Mouse (Mus musculus): ENCODE measurements around the gene Kansl1. TPM values are rescaled to one million over a fixed set of nuclear protein-coding genes. Genes with fewer than 3 reads are reported as not detected.
A peak's percentile ranks its signal among the peaks of the same experiment; 100 is the strongest.

The Kansl1 gene
- total and polyA plus RNA-seq, 3 experiments: 17.3 to 48.4 (median 24.7) TPM

DNA sequence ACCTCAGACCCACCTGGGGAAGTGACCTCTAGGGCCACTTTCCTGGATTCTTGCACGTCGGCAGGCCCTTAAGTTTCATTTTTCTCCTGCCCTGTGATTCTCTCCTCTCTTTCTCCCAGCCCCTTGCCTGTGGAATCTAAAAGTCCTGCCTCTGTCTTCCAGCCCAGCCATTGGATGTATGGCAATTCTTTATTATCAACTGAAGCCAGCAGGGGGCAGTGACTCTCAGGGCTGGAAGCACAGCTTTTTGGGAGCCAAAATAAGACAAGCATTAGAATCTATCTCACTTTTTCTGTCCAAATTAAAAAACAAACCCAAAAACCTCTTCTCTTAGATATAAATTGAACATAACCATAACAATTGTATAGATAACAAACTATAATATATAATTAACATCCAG lies 41.9 kb upstream of the Kansl1 start:
- Histone ChIP-seq H3K36me3 (replicated peaks in 1 of 2; ENCODE audit: control insufficient read depth in 1 of 2, insufficient read depth in 1 of 2, low read length in 1 of 2) (peaks cover 53 to 92% of the 10 kb centered on the region in 2 experiments), H3K4me3 (replicated peaks in 1 of 3; ENCODE audit: low read depth in 2 of 3, low read length in 2 of 3, poor library complexity in 1 of 3) (no peak overlapping the region), H3K27me3 (replicated peaks) (no peaks in the 10 kb centered on the region), H3K79me2 (replicated peaks; ENCODE audit: control insufficient read depth, extremely low read depth, insufficient read depth, poor library complexity, severe bottlenecking) (no peaks in the 10 kb centered on the region; the same call in 1 of the 2 replicates), H3K9me3 (replicated peaks; ENCODE audit: low read length) (no peaks in the 10 kb centered on the region), H3K4me1 (ENCODE audit: control insufficient read depth in 1 of 2, insufficient read depth in 2 of 2) (0 out of 4 replicates have a peak, but pooled peaks cover 0 to 3% of the 10 kb centered on the region in 2 experiments), H3K4me2 (ENCODE audit: insufficient read depth, low read depth, poor library complexity, severe bottlenecking) (no peak overlapping the region), H3K9ac (ENCODE audit: insufficient read depth, low read depth) (no peak overlapping the region), H3K27ac (ENCODE audit: insufficient read depth, low read depth) (no peak overlapping the region)
- in situ Hi-C loops (cut with MboI; ENCODE audit: low pct_ligation_motif_present, low pct_unique_long_range_greater_than_20kb, low sequenced_read_pairs) (loop anchor here (10.0 kb wide), 1 partner anchor 74 kb away; no protein-coding TSS in a partner anchor), dilution Hi-C loops (cut with MboI; ENCODE audit: extremely low pct_ligation_motif_present, extremely low pct_unique_long_range_greater_than_20kb, low sequenced_read_pairs) (no loop called here)
- TF ChIP-seq TCF12 (IDR thresholded peaks at IDR 0.05; ENCODE audit: low read depth, low read length) (no peak), CHD1 (IDR thresholded peaks at IDR 0.05; ENCODE audit: low read depth, low read length) (no peak), RAD21 (IDR thresholded peaks at IDR 0.05; ENCODE audit: low read depth, low read length) (peak; percentile 57), MEF2A (IDR thresholded peaks at IDR 0.05; ENCODE audit: borderline replicate concordance, low read depth, low read length) (no peak), MAZ (IDR thresholded peaks at IDR 0.05; ENCODE audit: low read depth, low read length) (no peak), SMC3 (IDR thresholded peaks at IDR 0.05; ENCODE audit: low read depth, low read length) (peak; percentile 63), HCFC1 (IDR thresholded peaks at IDR 0.05; ENCODE audit: low read depth, low read length) (no peak), BHLHE40 (IDR thresholded peaks at IDR 0.05; ENCODE audit: low read depth, low read length) (no peak), MYC (IDR thresholded peaks at IDR 0.05; ENCODE audit: low read depth, low read length) (no peak), USF2 (conservative IDR thresholded peaks at IDR 0.05; ENCODE audit: low read depth, low read length) (no peak), SIN3A (IDR thresholded peaks at IDR 0.05; ENCODE audit: low read length) (no peak), ZMIZ1 (IDR thresholded peaks at IDR 0.05; ENCODE audit: low read depth, low read length) (no peak), USF1 (IDR thresholded peaks at IDR 0.05; ENCODE audit: low read depth, low read length) (no peak), CTCF (conservative IDR thresholded peaks at IDR 0.05 in 1 of 2, IDR thresholded peaks at IDR 0.05 in 1 of 2; ENCODE audit: low read depth in 2 of 2, low read length in 2 of 2) (peak; percentile 25 to 75; a peak in 3 of 4 replicates), RCOR1 (conservative IDR thresholded peaks at IDR 0.05; ENCODE audit: low read depth, low read length) (no peak), UBTF (IDR thresholded peaks at IDR 0.05; ENCODE audit: low read depth, low read length) (no peak)
- DNase-seq (ENCODE audit: extremely low read depth): peak; percentile 60

DNA sequence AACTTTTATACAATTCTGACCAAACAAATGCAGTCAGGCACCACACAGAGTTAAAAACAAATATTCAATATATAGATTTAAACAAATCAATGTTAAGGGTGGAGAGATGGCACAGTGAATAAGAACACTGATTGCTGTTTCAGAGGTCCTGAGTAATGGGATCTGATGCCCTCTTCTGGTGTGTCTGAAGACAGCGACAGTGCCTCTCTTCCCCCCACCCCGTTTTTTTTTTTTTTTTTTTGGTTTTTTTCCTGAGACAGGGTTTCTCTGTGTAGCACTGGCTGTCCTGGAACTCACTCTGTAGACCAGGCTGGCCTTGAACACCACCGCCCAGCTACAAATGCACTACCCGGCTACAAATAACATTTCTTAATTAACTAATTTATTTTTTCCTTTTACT lies 39.8 kb upstream of the Kansl1 start:
- Histone ChIP-seq H3K4me3 (replicated peaks in 1 of 3; ENCODE audit: low read depth in 2 of 3, low read length in 2 of 3, poor library complexity in 1 of 3) (no peak overlapping the region), H3K9ac (ENCODE audit: insufficient read depth, low read depth) (no peak overlapping the region), H3K79me2 (replicated peaks; ENCODE audit: control insufficient read depth, extremely low read depth, insufficient read depth, poor library complexity, severe bottlenecking) (no peaks in the 10 kb centered on the region; the same call in 1 of the 2 replicates), H3K27ac (ENCODE audit: insufficient read depth, low read depth) (no peak overlapping the region), H3K4me2 (ENCODE audit: insufficient read depth, low read depth, poor library complexity, severe bottlenecking) (no peak overlapping the region), H3K4me1 (ENCODE audit: control insufficient read depth in 1 of 2, insufficient read depth in 2 of 2) (0 out of 4 replicates have a peak, but pooled peaks cover 0 to 3% of the 10 kb centered on the region in 2 experiments), H3K36me3 (replicated peaks in 1 of 2; ENCODE audit: control insufficient read depth in 1 of 2, insufficient read depth in 1 of 2, low read length in 1 of 2) (peaks cover 55 to 91% of the 10 kb centered on the region in 2 experiments), H3K27me3 (replicated peaks) (no peaks in the 10 kb centered on the region), H3K9me3 (replicated peaks; ENCODE audit: low read length) (no peaks in the 10 kb centered on the region)
- in situ Hi-C loops (cut with MboI; ENCODE audit: low pct_ligation_motif_present, low pct_unique_long_range_greater_than_20kb, low sequenced_read_pairs): no loop called here
- dilution Hi-C loops (cut with MboI; ENCODE audit: extremely low pct_ligation_motif_present, extremely low pct_unique_long_range_greater_than_20kb, low sequenced_read_pairs): no loop called here
- no peak for DNase-seq (ENCODE audit: extremely low read depth)
- TF ChIP-seq SMC3 (IDR thresholded peaks at IDR 0.05; ENCODE audit: low read depth, low read length): 0 out of 2 replicates have a peak, but pooled peaks have one; percentile 4
- no peak for TF ChIP-seq IRF4 (IDR thresholded peaks at IDR 0.05; ENCODE audit: low read depth, low read length)
- no peak for TF ChIP-seq MAZ (IDR thresholded peaks at IDR 0.05; ENCODE audit: low read depth, low read length)
- no peak for TF ChIP-seq TBP (conservative IDR thresholded peaks at IDR 0.05; ENCODE audit: low read depth, low read length)
- no peak for TF ChIP-seq BHLHE40 (IDR thresholded peaks at IDR 0.05; ENCODE audit: low read depth, low read length)
- peak; percentile 80 for TF ChIP-seq ZNF384 (IDR thresholded peaks at IDR 0.05; ENCODE audit: low read depth, low read length)
- peak in 1 of 2 experiments; percentile 37; a peak in 2 of 4 replicates for TF ChIP-seq CTCF (conservative IDR thresholded peaks at IDR 0.05 in 1 of 2, IDR thresholded peaks at IDR 0.05 in 1 of 2; ENCODE audit: low read depth in 2 of 2, low read length in 2 of 2)
- no peak; the same call in 1 of the 2 replicates for TF ChIP-seq RAD21 (IDR thresholded peaks at IDR 0.05; ENCODE audit: low read depth, low read length)

Measured in CH12.LX (cell line).